Mouse (Mus musculus): ENCODE results near the gene Uqcc1.
"Not testable (repeated sequence)": the region's sequence is repeated elsewhere in the genome, so short reads cannot be mapped to it uniquely, and the experiment has no call there.

Uqcc1 gene

GRCm38 (mm10) chr2:155939897-155940529 is 9.9 kb upstream of the Uqcc1 start:
- DNase-seq (ENCODE audit: low read depth in 1 of 2, low spot score in 2 of 2) = no peak

- no peak for DNase-seq (ENCODE audit: low read depth in 1 of 2, low spot score in 2 of 2)
These were observed 1.3 kb downstream of the Uqcc1 start for GRCm38 (mm10) chr2:155928711-155929345.

- DNase-seq (ENCODE audit: low read depth in 1 of 2, low spot score in 2 of 2) = not testable (repeated sequence)
These were observed 4.9 kb downstream of the Uqcc1 start for GRCm38 (mm10) chr2:155925213-155925612.

GRCm38 (mm10) chr2:155923143-155923542 is 7.0 kb downstream of the Uqcc1 start:
- no peak for DNase-seq (ENCODE audit: low read depth in 1 of 2, low spot score in 2 of 2)

- DNase-seq (ENCODE audit: low read depth in 1 of 2, low spot score in 2 of 2) = no peak
These were observed 15.4 kb downstream of the Uqcc1 start for GRCm38 (mm10) chr2:155914684-155915083.

- no peak for DNase-seq (ENCODE audit: low read depth in 1 of 2, low spot score in 2 of 2)
These were observed 26.5 kb downstream of the Uqcc1 start for GRCm38 (mm10) chr2:155903632-155904008.

- DNase-seq (ENCODE audit: low read depth in 1 of 2, low spot score in 2 of 2) = no peak
These were observed 27.0 kb downstream of the Uqcc1 start for GRCm38 (mm10) chr2:155902989-155903631.

- DNase-seq (ENCODE audit: low read depth in 1 of 2, low spot score in 2 of 2) = no peak
These were observed 34.9 kb downstream of the Uqcc1 start for GRCm38 (mm10) chr2:155895046-155895735.

- DNase-seq (ENCODE audit: low read depth in 1 of 2, low spot score in 2 of 2) = no peak
These were observed 35.6 kb downstream of the Uqcc1 start for GRCm38 (mm10) chr2:155894307-155895045.

GRCm38 (mm10) chr2:155886776-155887175 is 43.3 kb downstream of the Uqcc1 start:
- no peak for DNase-seq (ENCODE audit: low read depth in 1 of 2, low spot score in 2 of 2)

- no peak for DNase-seq (ENCODE audit: low read depth in 1 of 2, low spot score in 2 of 2)
These were observed 44.8 kb downstream of the Uqcc1 start for GRCm38 (mm10) chr2:155885271-155885697.

GRCm38 (mm10) chr2:155882087-155882486 is 48.0 kb downstream of the Uqcc1 start:
- no peak for DNase-seq (ENCODE audit: low read depth in 1 of 2, low spot score in 2 of 2)

- DNase-seq (ENCODE audit: low read depth in 1 of 2, low spot score in 2 of 2) = no peak
These were observed 50.9 kb downstream of the Uqcc1 start for GRCm38 (mm10) chr2:155878964-155879876.

GRCm38 (mm10) chr2:155873636-155874035 is 56.5 kb downstream of the Uqcc1 start:
- DNase-seq (ENCODE audit: low read depth in 1 of 2, low spot score in 2 of 2) = no peak

GRCm38 (mm10) chr2:155872930-155873507 is 57.1 kb downstream of the Uqcc1 start:
- DNase-seq (ENCODE audit: low read depth in 1 of 2, low spot score in 2 of 2) = no peak

GRCm38 (mm10) chr2:155872486-155872885 is 57.6 kb downstream of the Uqcc1 start:
- no peak for DNase-seq (ENCODE audit: low read depth in 1 of 2, low spot score in 2 of 2)

GRCm38 (mm10) chr2:155869772-155870171 is 60.3 kb downstream of the Uqcc1 start:
- no peak for DNase-seq (ENCODE audit: low read depth in 1 of 2, low spot score in 2 of 2)

GRCm38 (mm10) chr2:155868320-155868719 is 61.8 kb downstream of the Uqcc1 start:
- DNase-seq (ENCODE audit: low read depth in 1 of 2, low spot score in 2 of 2) = no peak

- DNase-seq (ENCODE audit: low read depth in 1 of 2, low spot score in 2 of 2) = no peak
These were observed 66.7 kb downstream of the Uqcc1 start for GRCm38 (mm10) chr2:155863301-155863867.
